In genomic region chr2:84186126-84186701, GRCm38 (mm10) we compare ENCODE assay signal across 8 mouse cellular contexts.
DNase-seq lines count a peak whose midpoint lies in the region; ATAC-seq and TF ChIP-seq lines count a peak whose summit lies in the region.

No protein-coding gene starts in this region.

- WGBS in hindbrain, postnatal 0 days, result 45% methylated on average over 9 of the region's 9 CpGs
- 34% methylated on average over 9 of the region's 9 CpGs for WGBS in liver, embryonic 13.5 days (ENCODE audit: insufficient replicate concordance)
- 66% methylated on average over 9 of the region's 9 CpGs for WGBS in neural tube, embryonic 14.5 days

- no peaks in the 10 kb centered on the region for H3K36me3 ChIP-seq in hindbrain, postnatal 0 days (ENCODE audit: insufficient read depth, low read length)
- no peaks in the 10 kb centered on the region for H3K36me3 ChIP-seq in liver, embryonic 13.5 days
- H3K36me3 ChIP-seq in neural tube, embryonic 14.5 days (ENCODE audit: control insufficient read depth, insufficient read depth, low read length), result no peaks in the 10 kb centered on the region

- no peaks in the 10 kb centered on the region for H3K4me1 ChIP-seq in hindbrain, postnatal 0 days (ENCODE audit: insufficient read depth, low read length)
- H3K4me1 ChIP-seq in liver, embryonic 13.5 days (replicated peaks), result peaks cover 5% of the 10 kb centered on the region; the same call in 1 of the 2 replicates
- H3K4me1 ChIP-seq in neural tube, embryonic 14.5 days (ENCODE audit: control insufficient read depth, insufficient read depth, low read length), result no peaks in the 10 kb centered on the region

- peak; percentile 83 for ATAC-seq in hindbrain, postnatal 0 days
- ATAC-seq in liver, embryonic 13.5 days (ENCODE audit: low read depth), result 0 out of 2 replicates have a peak, but pooled peaks have one; percentile 41
- ATAC-seq in neural tube, embryonic 14.5 days (ENCODE audit: low read depth), result peak; percentile 76; the same call in 1 of the 2 replicates

- no peak overlapping the region for H3K4me2 ChIP-seq in hindbrain, postnatal 0 days (ENCODE audit: low read depth, low read length)
- H3K4me2 ChIP-seq in liver, embryonic 13.5 days, result no peak overlapping the region
- H3K4me2 ChIP-seq in neural tube, embryonic 14.5 days (ENCODE audit: low read depth, low read length), result no peak overlapping the region

- no peaks in the 10 kb centered on the region for H3K9me3 ChIP-seq in hindbrain, postnatal 0 days (ENCODE audit: low read length)
- no peaks in the 10 kb centered on the region for H3K9me3 ChIP-seq in liver, embryonic 13.5 days (replicated peaks)
- no peaks in the 10 kb centered on the region for H3K9me3 ChIP-seq in neural tube, embryonic 14.5 days (ENCODE audit: control insufficient read depth, low read length)

- H3K9ac ChIP-seq in hindbrain, postnatal 0 days (replicated peaks; ENCODE audit: low read length), result no peak overlapping the region
- no peak overlapping the region for H3K9ac ChIP-seq in liver, embryonic 13.5 days
- H3K9ac ChIP-seq in neural tube, embryonic 14.5 days (replicated peaks; ENCODE audit: low read depth, low read length), result no peak overlapping the region

- peak; percentile 3 for DNase-seq in right cerebral cortex, postnatal 4 days
- DNase-seq in right cerebral cortex, postnatal 25 days, result no peak
- DNase-seq in gastrocnemius, postnatal 10 days, result peak; percentile 44
- peak; percentile 57 for DNase-seq in hindbrain, postnatal 0 days (ENCODE audit: low spot score)
- DNase-seq in liver, embryonic 13.5 days, result no peak
- DNase-seq in urinary bladder, adult 2 months (ENCODE audit: low spot score), result no peak
- DNase-seq in urinary bladder, postnatal 10 days (ENCODE audit: low spot score), result no peak

- peak; percentile 55 for TF ChIP-seq CTCF in hindbrain, postnatal 0 days (IDR thresholded peaks at IDR 0.05; ENCODE audit: low read depth)

- no peak overlapping the region for H3K27ac ChIP-seq in hindbrain, postnatal 0 days
- H3K27ac ChIP-seq in liver, embryonic 13.5 days, result no peak overlapping the region
- no peak overlapping the region for H3K27ac ChIP-seq in neural tube, embryonic 14.5 days (ENCODE audit: low read depth, low read length)

- no peak overlapping the region for H3K4me3 ChIP-seq in hindbrain, postnatal 0 days (ENCODE audit: low read length)
- no peak overlapping the region for H3K4me3 ChIP-seq in liver, embryonic 13.5 days (replicated peaks)
- no peak overlapping the region for H3K4me3 ChIP-seq in neural tube, embryonic 14.5 days (ENCODE audit: low read depth, low read length)

- H3K27me3 ChIP-seq in hindbrain, postnatal 0 days (ENCODE audit: insufficient read depth, low read length), result no peaks in the 10 kb centered on the region
- no peaks in the 10 kb centered on the region for H3K27me3 ChIP-seq in liver, embryonic 13.5 days
- H3K27me3 ChIP-seq in neural tube, embryonic 14.5 days (ENCODE audit: control insufficient read depth, insufficient read depth, low read length), result no peaks in the 10 kb centered on the region

Comparison
In these comparisons a context has a peak if more than half of its experiments do, and no peak if none do; other contexts are left out.
1. DNase-seq: peak in right cerebral cortex, postnatal 4 days (single experiment), gastrocnemius, postnatal 10 days (single experiment) and hindbrain, postnatal 0 days (single experiment); none in right cerebral cortex, postnatal 25 days (single experiment), liver, embryonic 13.5 days (single experiment), urinary bladder, adult 2 months (single experiment) and urinary bladder, postnatal 10 days (single experiment).
2. Peak in every context shown above with its lines, with median percentiles within 50 percentile points of each other: ATAC-seq.